Mouse (Mus musculus) left cerebral cortex, adult 11 months (tissue): ENCODE measurements around the gene Cyb5d2.
"Not testable (repeated sequence)": the region's sequence is repeated elsewhere in the genome, so short reads cannot be mapped to it uniquely, and the experiment has no call there.

Source experiments
- DNase-seq: peaks from one replicate; pipeline ENCODE4 v3.0.0; 2022; ENCODE audit warnings: low spot score

Gene Cyb5d2

GRCm38 (mm10) chr11:72772611-72773010, 23.3 kb downstream of the Cyb5d2 start:
- not testable (repeated sequence) for DNase-seq

GRCm38 (mm10) chr11:72771461-72771860, 24.5 kb downstream of the Cyb5d2 start:
- no peak for DNase-seq

DNA sequence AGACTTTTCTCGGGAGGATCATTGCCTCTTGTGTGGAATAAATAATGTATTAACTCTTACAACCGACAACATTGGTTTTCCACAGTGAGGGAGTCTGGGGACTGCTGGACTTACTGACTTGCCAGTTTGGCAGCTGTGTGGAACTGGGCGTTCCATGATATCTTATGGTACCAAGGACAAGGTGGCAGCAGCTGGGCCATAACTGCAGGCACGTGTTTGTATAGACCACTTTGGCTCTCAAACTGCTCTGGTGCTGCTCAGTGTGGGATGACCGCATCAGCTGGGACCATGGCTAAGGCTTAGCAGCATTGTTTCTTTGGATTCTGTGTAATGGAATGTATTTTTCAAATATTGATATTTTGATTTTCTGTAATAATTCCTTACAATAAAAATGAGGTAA, 25.1 kb downstream of the Cyb5d2 start:
- DNase-seq: no peak

- DNase-seq: no peak
Observed at GRCm38 (mm10) chr11:72770324-72770723, 25.6 kb downstream of the Cyb5d2 start.

GRCm38 (mm10) chr11:72769061-72769460, 26.9 kb downstream of the Cyb5d2 start:
- no peak for DNase-seq

- no peak for DNase-seq
Observed at GRCm38 (mm10) chr11:72767716-72768115, 28.2 kb downstream of the Cyb5d2 start.

GRCm38 (mm10) chr11:72764270-72764669, 31.7 kb downstream of the Cyb5d2 start:
- no peak for DNase-seq

GRCm38 (mm10) chr11:72760781-72761180, 35.2 kb downstream of the Cyb5d2 start:
- no peak for DNase-seq

- DNase-seq: no peak
Observed at GRCm38 (mm10) chr11:72759581-72759980, 36.4 kb downstream of the Cyb5d2 start.

DNA sequence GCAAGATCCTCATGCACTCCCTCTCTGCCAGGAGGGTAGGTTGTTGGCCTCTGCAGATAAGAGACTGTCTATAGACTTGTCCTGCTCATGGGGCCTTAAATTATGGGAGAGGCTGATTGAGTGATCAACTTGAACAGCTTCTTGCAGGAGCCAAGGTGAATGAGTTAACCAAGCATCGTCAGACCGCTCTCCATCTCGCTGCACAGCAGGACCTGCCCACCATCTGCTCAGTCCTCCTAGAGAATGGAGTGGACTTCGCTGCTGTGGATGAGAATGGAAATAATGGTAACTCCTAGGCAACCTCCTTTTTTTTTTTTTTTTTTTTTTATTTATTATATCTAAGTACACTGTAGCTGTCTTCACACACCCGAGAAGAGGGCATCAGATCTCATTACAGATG, 37.6 kb downstream of the Cyb5d2 start:
- no peak for DNase-seq

- DNase-seq: no peak
Observed at GRCm38 (mm10) chr11:72751956-72752355, 44.0 kb downstream of the Cyb5d2 start.

- DNase-seq: peak; percentile 9
Observed at GRCm38 (mm10) chr11:72739048-72739447, 56.9 kb downstream of the Cyb5d2 start.

DNA sequence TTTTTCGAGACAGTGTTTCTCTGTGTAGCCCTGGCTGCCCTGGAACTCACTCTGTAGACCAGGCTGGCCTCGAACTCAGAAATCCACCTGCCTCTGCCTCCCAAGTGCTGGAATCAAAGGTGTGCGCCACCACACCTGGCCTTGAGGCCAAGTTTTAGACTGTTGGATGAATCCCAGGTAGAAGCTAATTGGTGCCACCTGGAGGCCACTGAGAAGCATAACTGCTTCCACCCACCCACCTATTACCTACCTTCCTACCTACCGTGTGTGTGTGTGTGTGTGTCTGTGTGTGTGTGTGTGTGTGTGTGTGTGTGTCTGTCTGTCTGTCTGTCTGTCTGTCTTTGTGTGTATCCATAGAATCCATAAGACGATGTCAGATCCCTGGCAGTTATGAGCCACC, 58.4 kb downstream of the Cyb5d2 start:
- DNase-seq: not testable (repeated sequence)

DNA sequence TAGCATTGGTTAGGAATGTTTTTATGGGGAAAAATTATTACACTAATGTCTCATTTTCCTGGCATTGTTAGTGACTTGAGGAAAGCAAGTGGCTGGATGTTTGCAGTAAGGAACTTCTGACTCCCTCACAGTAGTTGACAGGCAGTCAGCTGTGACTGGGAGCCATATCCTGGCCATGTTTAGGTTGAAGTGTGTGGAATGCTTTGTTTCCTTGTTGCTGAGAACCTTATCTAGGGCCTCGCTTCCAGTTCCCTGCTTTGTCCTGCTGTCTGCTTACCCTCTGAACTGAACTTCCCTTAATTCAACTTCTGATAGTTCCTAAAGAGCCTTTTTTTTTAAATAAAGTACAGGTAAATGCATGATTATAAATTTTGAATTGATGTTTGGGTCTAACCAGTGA, 59.6 kb downstream of the Cyb5d2 start:
- no peak for DNase-seq

DNA sequence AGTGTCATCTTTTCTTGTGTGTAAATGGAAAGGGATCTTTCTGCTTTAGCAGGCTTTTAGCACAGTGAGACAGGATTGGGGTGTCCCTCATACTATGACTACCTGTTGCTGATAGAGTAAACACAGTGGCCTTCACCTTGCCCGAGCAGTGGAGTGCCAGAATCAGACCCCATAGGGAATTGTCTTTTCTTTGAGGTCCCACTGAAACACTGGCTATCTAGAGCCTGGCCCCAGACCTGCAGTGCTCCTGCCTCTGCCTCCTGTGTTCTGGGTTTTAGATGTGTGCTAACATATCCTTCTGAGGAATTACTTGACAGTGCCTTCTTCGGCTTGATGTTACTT, 60.5 kb downstream of the Cyb5d2 start:
- no peak for DNase-seq

DNA sequence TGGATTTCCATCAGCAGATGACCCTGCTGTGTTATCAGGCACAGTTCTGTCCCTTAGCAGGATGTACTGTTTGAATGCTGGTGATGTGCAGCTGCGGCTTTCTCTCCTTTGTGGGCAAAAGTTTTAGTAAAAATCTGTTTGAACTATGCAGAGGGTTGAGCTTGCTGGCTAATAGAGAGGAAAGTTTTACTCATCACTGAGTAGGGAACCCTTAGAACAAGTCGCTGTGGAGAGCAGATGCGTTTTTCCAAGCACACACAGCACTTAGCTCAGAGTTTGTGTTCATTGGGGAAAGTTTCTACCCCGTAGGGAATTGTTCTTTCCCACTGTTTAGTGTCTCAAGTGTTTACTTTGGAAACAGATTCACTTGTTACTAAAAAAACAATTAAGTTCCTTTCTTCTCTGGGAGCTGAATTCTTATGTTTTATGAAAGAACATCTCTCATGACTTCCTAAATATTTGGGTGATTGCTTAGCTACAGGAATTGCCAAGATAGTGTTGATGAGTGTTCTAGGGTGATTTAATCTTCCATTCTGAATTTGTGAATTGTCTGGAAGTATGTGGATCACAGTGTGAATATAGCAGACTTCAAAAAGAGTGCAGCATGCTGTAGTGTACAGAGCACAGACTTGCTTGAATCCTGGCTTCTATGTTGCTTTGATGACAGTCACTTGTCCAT, 61.0 kb downstream of the Cyb5d2 start:
- no peak for DNase-seq

DNA sequence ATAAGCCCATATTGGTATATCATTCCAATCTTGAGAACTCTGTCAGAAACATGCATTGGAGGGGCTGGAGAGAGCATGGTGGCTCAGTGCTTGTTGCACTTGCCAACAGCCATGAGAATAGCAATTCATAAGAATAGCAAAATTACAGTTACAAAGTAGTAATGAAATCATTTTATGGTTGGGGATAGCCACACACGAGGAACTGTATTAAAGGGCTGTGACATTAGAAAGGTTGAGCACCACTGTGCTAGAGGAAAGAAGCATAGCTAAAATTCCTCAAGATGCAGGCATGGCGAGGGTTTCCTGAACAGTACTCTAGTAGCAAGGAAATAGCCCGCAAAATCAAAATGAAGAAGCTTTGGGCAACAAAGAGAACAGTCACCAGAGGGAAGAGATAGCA, 62.2 kb downstream of the Cyb5d2 start:
- no peak for DNase-seq
